Mouse (Mus musculus) liver, postnatal 0 days (tissue): ENCODE measurements around the gene Rbms3.

Experiments used
- CTCF ChIP-seq: sonication (generic); IDR thresholded peaks from 2 replicates; pipeline ENCODE4 v1.5.1; 2016; ENCODE audit warnings: antibody characterized with exemption, low read depth
- EP300 ChIP-seq: IDR thresholded peaks from 2 replicates; pipeline ENCODE4 v1.6.1; 2016; ENCODE audit warnings: antibody characterized with exemption, low read depth, mild to moderate bottlenecking

DNA sequence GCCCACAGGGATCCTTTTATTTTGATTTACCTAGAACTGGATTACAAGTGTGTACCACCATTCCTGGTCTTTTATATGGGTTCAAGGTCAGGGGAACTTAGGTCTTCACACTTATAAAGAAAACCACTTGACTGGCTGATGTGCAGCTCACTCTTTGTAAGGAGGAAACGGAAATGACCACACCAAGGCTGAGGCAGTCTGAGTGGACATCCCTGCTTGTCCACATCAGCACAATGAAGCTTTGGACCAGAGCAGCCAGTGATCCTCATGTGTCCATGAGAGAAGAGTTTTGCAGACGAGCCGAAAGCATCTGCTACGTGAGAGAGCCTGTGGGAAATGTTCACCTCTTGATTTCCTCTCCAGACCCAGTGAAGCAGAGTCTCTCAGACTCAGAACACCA is 521.8 kb downstream of the Rbms3 start:
- TF ChIP-seq EP300 (no peak), CTCF (no peak)
